Mouse (Mus musculus): ENCODE measurements around the gene Cfap206. TPM values are rescaled to one million over a fixed set of nuclear protein-coding genes. Genes with fewer than 3 reads are reported as not detected.

Cfap206 gene
- not detected in 2 replicates for polyA plus RNA-seq (2015; fragmentation: Nextera tagmentation; extraction: Ambion mirVana)

DNA sequence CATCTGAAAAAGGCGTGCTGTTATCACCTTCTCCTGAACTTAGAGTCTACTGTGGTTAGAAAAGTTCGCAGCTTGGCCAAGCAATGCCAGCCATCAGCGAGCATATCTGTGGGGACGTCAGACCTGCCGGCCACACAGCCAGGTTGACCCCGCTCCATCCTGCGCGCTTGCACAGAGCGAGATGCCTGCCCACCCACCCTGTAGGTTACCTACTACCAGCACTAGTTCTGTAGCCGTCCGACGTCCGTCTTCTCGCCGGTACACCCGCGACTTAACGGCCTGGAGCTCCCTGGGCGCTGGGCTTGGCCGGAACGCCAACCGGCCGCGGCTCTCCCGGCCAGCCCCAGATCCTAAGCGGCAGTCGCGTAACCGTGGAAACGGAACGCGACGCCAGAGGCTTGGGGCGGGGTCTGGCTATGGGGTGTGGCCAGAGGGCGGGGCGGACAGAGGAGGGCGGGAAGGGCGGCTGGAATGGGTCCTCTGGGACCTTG, at the start of gene Cfap206:
Cfap206 (minus strand) TSS at position 356 of the 491 bp plus-strand sequence.

DNA sequence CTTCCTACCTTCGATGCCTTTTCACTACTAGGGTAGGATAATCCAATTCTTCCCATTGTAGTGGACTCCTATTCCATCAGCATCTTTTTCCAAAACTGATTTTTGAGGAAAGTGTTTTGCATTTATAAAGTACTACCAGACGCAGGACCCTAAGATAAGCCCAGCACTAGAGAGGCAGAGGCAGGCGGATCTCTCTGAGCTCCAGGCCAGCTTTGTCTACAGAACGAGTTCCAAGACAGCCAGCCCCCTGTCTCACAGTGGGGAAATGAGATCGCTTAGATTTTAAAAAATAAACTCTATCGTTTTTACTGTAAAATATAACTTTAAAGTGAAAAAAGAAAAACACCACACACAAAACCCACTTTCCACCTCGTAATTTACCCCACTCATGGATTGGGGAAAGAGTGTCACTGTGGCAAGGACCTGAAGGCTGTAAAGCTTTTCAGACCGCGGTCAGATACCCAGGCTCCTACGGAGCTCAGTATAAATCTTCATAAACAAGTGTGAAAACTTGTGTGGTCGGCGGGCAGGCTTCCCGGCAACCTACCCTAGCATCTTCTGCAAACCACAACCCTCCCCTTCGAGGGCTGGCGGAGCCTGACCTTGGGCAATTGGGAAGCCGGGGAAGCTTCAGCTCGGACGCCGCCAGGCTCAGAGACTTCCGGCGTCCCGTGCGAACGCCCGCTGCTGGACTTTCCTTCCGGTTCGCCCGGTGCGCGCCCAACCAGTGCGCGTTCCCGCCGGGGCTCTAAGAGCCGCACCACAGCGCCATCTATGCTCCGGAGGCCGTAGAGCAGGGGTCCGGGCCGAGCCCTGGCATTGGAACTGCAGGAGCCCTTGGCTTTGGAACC, 47.9 kb upstream of the Cfap206 start, which contains the start of gene Smim8:
Smim8 (minus strand) TSS at position 747 of the 851 bp plus-strand sequence.

DNA sequence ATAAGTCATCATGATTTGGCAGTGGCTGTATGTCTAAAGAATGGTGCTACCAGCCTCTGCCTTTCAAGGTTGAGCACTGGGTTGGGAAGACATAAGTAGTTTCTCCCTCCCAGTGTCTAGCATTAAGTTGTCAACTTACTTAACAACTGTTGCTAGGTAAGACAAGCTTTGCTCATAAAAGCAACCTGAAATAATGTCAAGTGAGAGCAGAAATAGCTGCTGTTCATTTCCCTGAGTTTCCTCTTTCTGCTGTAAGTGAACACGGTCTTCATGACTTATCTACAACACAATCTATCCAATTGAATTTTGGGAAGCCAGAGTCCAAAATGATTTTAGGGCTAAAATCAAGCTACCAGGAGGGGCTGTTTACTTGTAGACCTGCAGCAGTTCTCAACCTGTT, 26.2 kb upstream of the Cfap206 start, which contains the start of gene Gm136:
Gm136 (minus strand) TSS at position 101 of the 400 bp plus-strand sequence.

GRCm38 (mm10) chr4:34686874-34687567, 43.0 kb downstream of the Cfap206 start, which contains the start of gene Slc35a1:
Slc35a1 (minus strand) TSS chr4:34687438.

Other genes starting within 250 kb of the Cfap206 start
- 48.0 and 53.5 TPM in 2 replicates for gene Akirin2, start 179.3 kb downstream of the Cfap206 start, polyA plus RNA-seq (2015; fragmentation: Nextera tagmentation; extraction: Ambion mirVana)
- 44.0 and 46.1 TPM in 2 replicates for gene Orc3, start 115.3 kb downstream of the Cfap206 start, polyA plus RNA-seq (2015; fragmentation: Nextera tagmentation; extraction: Ambion mirVana)
- 36.0 and 42.8 TPM in 2 replicates for gene Rars2, start 115.2 kb downstream of the Cfap206 start, polyA plus RNA-seq (2015; fragmentation: Nextera tagmentation; extraction: Ambion mirVana)
- gene Slc35a1, start 42.8 kb downstream of the Cfap206 start, polyA plus RNA-seq (2015; fragmentation: Nextera tagmentation; extraction: Ambion mirVana), result 22.4 and 24.7 TPM in 2 replicates
- gene Gm136, start 26.1 kb upstream of the Cfap206 start, polyA plus RNA-seq (2015; fragmentation: Nextera tagmentation; extraction: Ambion mirVana), result not detected in 2 replicates
- gene Smim8, start 48.2 kb upstream of the Cfap206 start, polyA plus RNA-seq (2015; fragmentation: Nextera tagmentation; extraction: Ambion mirVana), result 58.9 and 67.2 TPM in 2 replicates
- 5.5 and 6.4 TPM in 2 replicates for gene Zfp292, start 152.8 kb upstream of the Cfap206 start, polyA plus RNA-seq (2015; fragmentation: Nextera tagmentation; extraction: Ambion mirVana)
- not detected in 2 replicates for gene Cga, start 163.6 kb upstream of the Cfap206 start, polyA plus RNA-seq (2015; fragmentation: Nextera tagmentation; extraction: Ambion mirVana)

All from skeletal muscle tissue, postnatal 0 days (tissue).